Mouse (Mus musculus) layer of hippocampus, postnatal 10 days (tissue): ENCODE measurements at regions not wholly inside any gene's neighbourhood (a gene's known extent, or its start where the extent isn't known, plus 50 kb on each side); places are given as distances from the start of the nearest gene placed in this dataset.
A peak's percentile ranks its signal among the peaks of the same experiment; 100 is the strongest.

Experiments
- DNase-seq, 2 experiments: peaks; one replicate each; pipeline ENCODE4 v3.0.0; 2021; ENCODE audit warnings: low spot score in 2 of 2

GRCm38 (mm10) chr9:50257162-50257561 lies 87.6 kb downstream of the Rpl10-ps3 start:
- DNase-seq, result no peak

- DNase-seq, result peak in 1 of 2 experiments; percentile 27
Observed at GRCm38 (mm10) chr9:50244982-50245671, 99.6 kb downstream of the Rpl10-ps3 start.

DNA sequence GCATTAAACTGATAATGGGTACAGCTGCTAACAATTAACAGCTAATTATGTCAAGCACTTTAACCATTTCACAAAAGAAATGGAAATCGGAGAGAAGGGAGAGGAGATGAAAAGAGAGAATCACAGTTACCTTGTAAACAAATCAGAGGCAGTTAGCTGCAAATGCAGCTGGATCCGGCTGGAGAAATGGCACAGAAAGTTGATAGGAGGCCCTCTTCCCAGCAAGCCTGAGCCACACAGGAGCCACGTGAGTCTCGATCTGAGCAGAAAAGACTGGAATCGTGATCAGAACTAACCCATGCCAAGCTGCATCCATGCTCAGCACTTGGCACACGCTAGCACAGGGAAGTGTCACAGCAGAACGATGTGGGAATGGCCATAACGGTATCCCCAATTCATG lies 103.8 kb downstream of the Rpl10-ps3 start:
- peak in 1 of 2 experiments; percentile 9 for DNase-seq

DNA sequence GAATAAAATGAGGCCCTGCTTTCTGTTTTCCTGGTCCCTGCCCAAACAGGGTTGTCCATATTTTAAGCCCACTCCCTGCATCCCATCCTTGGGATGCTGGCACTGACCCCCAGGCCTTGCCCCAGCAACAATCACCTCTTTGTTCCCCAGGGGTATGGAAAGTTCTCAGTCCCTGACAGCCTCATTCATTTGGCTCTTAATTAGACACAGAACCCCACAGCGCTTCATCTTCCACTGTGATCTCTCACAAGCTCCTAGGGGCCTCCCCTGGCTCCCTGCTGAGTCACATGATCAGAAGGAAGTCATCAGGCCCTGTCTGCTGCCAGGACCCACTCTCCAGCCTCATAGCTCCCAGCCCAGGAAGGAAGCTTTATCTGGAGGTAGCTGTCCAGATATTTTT lies 108.9 kb downstream of the Rpl10-ps3 start:
- DNase-seq, result peak; percentile 7 to 24

GRCm38 (mm10) chr9:50234655-50235054 lies 110.1 kb downstream of the Rpl10-ps3 start:
- DNase-seq, result no peak

DNA sequence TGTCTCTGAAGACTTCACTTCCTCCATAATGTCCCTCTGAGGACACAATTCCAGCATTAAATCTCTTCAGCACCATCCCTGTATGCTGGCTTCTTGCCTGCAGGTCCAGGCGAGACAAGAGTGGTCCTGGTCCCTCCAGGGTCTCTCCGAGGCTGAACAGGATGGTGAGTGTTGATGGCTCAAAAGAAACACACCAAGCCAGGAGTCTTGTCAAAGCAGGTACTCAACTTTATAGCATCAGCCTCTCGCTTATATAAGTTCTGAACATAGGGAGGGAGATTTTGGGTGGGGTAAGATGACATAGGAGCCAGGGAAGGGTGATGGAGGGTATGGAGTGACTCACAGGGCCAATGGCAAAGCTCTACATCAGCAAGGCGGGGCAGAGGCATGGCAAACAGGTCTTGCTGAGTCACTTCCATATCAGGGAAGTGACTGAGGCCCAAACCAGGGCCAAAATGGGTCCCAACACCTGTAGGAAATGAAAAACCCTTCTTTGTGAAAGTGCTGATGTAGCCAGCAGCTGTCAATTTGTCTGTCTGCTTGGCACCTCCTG lies 111.7 kb downstream of the Rpl10-ps3 start:
- no peak for DNase-seq

- no peak for DNase-seq
Observed at GRCm38 (mm10) chr9:50210481-50210880, 134.3 kb downstream of the Rpl10-ps3 start.

- no peak for DNase-seq
Observed at GRCm38 (mm10) chr9:50199422-50200218, 145.1 kb downstream of the Rpl10-ps3 start.

- DNase-seq, result no peak
Observed at GRCm38 (mm10) chr9:50192400-50193110, 152.2 kb downstream of the Rpl10-ps3 start.

- DNase-seq, result no peak
Observed at GRCm38 (mm10) chr9:50191136-50191535, 153.6 kb downstream of the Rpl10-ps3 start.

DNA sequence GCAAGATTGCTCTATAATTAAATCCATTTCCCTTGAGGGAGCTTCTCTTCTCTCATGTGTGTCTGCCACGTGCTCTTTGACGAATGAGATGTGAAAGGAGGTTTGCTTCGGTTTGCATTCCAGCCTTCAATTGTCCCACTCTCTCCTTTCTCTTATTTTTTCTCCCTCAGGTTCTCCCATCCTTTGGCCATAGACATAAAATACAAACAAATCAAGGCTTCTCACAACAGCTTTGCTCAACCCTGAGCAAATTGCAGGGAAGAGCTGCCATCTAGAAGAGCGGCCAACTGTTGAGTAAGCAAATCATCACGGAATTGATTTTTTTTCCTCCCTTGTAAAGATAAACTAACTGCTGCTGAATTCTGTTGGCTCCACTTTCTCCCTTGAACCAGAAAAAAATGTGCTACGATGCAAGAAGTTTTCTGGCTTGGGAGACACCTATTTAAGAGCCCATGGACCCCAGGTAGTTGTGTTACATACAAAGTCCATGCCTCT lies 156.1 kb downstream of the Rpl10-ps3 start:
- DNase-seq, result no peak

GRCm38 (mm10) chr9:50181360-50181759 lies 163.4 kb downstream of the Rpl10-ps3 start:
- no peak for DNase-seq

- DNase-seq, result no peak
Observed at GRCm38 (mm10) chr9:50176131-50176530, 168.6 kb downstream of the Rpl10-ps3 start.

DNA sequence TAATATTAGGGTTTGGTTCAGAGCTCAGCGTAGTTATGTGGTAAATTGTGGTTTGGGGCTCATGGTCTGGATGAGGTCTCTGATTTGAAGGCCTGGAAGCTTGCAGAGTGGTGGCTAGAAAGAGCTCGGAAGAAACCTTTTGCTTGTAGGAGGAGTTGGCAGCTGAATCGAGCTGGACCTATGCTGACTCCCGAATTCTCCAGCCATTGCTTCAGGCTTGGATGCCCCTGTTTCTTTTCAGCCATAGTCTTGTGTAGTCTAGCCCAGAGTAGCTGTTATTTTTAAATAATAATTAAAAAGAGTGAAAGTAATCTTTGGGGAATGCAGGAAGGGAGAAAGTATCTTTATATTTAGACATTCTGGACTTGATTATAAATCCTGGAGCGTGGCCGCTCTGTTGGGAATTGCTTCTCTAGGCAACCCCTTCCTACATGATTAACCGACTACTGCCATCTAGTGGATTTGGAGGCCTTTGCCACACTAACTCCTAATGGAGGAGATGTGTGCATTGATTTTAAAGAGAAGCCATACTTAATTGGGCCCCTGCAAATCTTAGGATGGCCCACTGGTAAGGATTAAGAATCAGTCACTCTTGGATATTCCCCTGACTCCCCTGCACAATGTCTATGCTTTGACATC lies 172.8 kb downstream of the Rpl10-ps3 start:
- DNase-seq, result peak; percentile 64 to 77

- DNase-seq, result no peak
Observed at GRCm38 (mm10) chr9:50171164-50171563, 173.6 kb downstream of the Rpl10-ps3 start.

GRCm38 (mm10) chr9:50170637-50171036 lies 174.1 kb downstream of the Rpl10-ps3 start:
- no peak for DNase-seq

GRCm38 (mm10) chr9:50154618-50155017 lies 190.2 kb downstream of the Rpl10-ps3 start:
- no peak for DNase-seq

- no peak for DNase-seq
Observed at GRCm38 (mm10) chr9:50150091-50150490, 194.7 kb downstream of the Rpl10-ps3 start.

- peak in 1 of 2 experiments; percentile 38 for DNase-seq
Observed at GRCm38 (mm10) chr9:50142756-50143155, 202.0 kb downstream of the Rpl10-ps3 start.

GRCm38 (mm10) chr9:50142091-50142490 lies 202.7 kb downstream of the Rpl10-ps3 start:
- DNase-seq, result no peak

- DNase-seq, result no peak
Observed at GRCm38 (mm10) chr9:50141176-50141575, 203.6 kb downstream of the Rpl10-ps3 start.
